Mouse (Mus musculus) ES-Bruce4 (cell line): ENCODE results near the gene Epb41l1.

ENCODE experiments used
- EP300 ChIP-seq: IDR thresholded peaks from 2 replicates; pipeline ENCODE4 v1.6.1; 2011; ENCODE audit warnings: low read depth, low read length; ENCODE audit not compliant: insufficient read depth
- POLR2A ChIP-seq: IDR thresholded peaks from one replicate; pipeline ENCODE4 v1.8.1; 2011; ENCODE audit warnings: low read length; ENCODE audit not compliant: insufficient read depth

DNA sequence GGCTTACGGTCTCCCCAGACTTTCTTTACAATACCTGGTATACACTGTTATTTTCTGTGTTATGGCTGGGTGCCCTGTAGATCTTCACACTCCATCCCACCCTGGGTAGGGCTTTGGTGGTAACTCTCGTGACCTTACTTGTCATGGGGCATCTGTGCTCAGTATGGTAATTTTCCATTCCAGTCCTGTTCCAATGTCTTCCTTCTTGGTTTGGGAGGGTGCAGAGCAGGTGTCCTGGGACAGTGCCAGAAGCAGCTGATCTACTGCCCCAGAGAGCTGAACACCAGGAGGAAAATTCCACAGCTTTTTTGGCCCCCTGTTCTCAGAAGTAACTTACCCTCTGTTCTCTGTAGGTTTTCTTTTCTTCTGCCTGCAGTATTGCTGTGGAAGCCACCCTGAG, 145.8 kb downstream of the Epb41l1 start:
- no peak for TF ChIP-seq EP300
- no peak for TF ChIP-seq POLR2A
